Mouse (Mus musculus): Measurements from ENCODE around the gene Scgb1b20. TPM values are rescaled to one million over a fixed set of nuclear protein-coding genes. Genes with fewer than 3 reads are reported as not detected.
"Not testable (repeated sequence)": the region's sequence is repeated elsewhere in the genome, so short reads cannot be mapped to it uniquely, and the experiment has no call there.

The Scgb1b20 gene
- polyA plus RNA-seq (2015; fragmentation: Nextera tagmentation; extraction: Ambion mirVana) = not detected in 2 replicates

DNA sequence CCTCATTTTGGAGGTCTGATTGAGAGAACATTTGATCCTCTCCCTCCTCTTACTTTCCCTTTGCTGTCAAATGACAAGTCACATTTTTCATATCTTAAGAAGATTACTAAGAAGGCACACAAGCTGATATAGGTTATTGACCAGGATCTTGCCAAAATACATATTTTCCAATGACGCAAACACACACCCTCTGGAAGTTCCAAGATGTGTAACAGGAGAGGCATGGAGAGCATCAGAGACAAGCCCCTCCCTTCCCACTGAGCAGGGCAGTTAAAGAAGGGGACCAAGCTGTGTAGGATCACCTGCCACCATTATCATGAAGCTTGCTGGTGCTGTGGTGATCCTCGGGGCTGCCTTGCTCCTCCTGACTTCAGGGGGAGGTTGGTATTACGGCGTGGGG, at the start of gene Scgb1b20:
Scgb1b20 (plus strand) TSS at position 301 of the 400 bp plus-strand sequence.
- H3K27me3 ChIP-seq (ENCODE audit: control insufficient read depth, insufficient read depth, low read length); ATAC-seq (replicated peaks; ENCODE audit: extremely low read depth, insufficient read depth, low FRiP score); H3K27ac ChIP-seq (ENCODE audit: low read length); H3K4me3 ChIP-seq (ENCODE audit: low read length); H3K9ac ChIP-seq (ENCODE audit: low read length); H3K9me3 ChIP-seq (replicated peaks; ENCODE audit: control insufficient read depth, low read length); H3K36me3 ChIP-seq (ENCODE audit: control insufficient read depth, insufficient read depth); H3K4me1 ChIP-seq (ENCODE audit: control insufficient read depth, insufficient read depth, low read length); H3K4me2 ChIP-seq (ENCODE audit: low read depth, low read length): not testable (repeated sequence)
- 52% methylated on average over 4 of the region's 4 CpGs for WGBS

- H3K36me3 ChIP-seq (ENCODE audit: control insufficient read depth, insufficient read depth); H3K9me3 ChIP-seq (replicated peaks; ENCODE audit: control insufficient read depth, low read length); H3K27me3 ChIP-seq (ENCODE audit: control insufficient read depth, insufficient read depth, low read length); H3K4me1 ChIP-seq (ENCODE audit: control insufficient read depth, insufficient read depth, low read length); H3K27ac ChIP-seq (ENCODE audit: low read length); ATAC-seq (replicated peaks; ENCODE audit: extremely low read depth, insufficient read depth, low FRiP score); H3K9ac ChIP-seq (ENCODE audit: low read length); H3K4me2 ChIP-seq (ENCODE audit: low read depth, low read length); H3K4me3 ChIP-seq (ENCODE audit: low read length): not testable (repeated sequence)
- 79% methylated on average over 2 of the region's 2 CpGs for WGBS
These were observed 6.8 kb upstream of the Scgb1b20 start, which contains the start of gene Scgb2b20 for GRCm38 (mm10) chr7:33366222-33366621. Gene Scgb2b20 (minus strand): TSS chr7:33366322.

DNA sequence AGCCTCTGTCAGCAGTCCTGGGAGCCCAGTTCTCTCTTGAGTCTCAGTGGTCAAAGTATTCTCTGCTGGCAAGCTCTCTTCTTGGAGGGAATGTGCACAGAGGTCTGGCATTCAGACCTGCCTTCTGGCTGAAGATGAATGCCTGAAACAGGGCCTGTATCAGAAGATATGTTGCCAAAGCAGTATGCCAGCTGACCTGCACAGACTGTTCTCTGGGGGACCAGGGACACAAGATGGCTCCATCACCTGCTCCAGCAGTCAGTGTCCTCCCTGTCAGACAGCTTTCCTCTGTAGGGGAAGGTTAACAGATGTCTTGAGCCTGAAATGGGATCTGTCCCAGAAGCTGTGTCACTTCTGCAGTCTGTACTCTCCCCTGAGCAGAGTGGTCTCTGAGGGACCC, 26.7 kb downstream of the Scgb1b20 start:
- not testable (repeated sequence) for ATAC-seq (replicated peaks; ENCODE audit: extremely low read depth, insufficient read depth, low FRiP score); H3K27ac ChIP-seq (ENCODE audit: low read length); H3K4me1 ChIP-seq (ENCODE audit: control insufficient read depth, insufficient read depth, low read length); H3K4me3 ChIP-seq (ENCODE audit: low read length); H3K27me3 ChIP-seq (ENCODE audit: control insufficient read depth, insufficient read depth, low read length); H3K36me3 ChIP-seq (ENCODE audit: control insufficient read depth, insufficient read depth); H3K9ac ChIP-seq (ENCODE audit: low read length); H3K4me2 ChIP-seq (ENCODE audit: low read depth, low read length); H3K9me3 ChIP-seq (replicated peaks; ENCODE audit: control insufficient read depth, low read length)

GRCm38 (mm10) chr7:33401650-33402049, 28.6 kb downstream of the Scgb1b20 start:
- H3K9ac ChIP-seq (ENCODE audit: low read length) = no peak overlapping the region
- WGBS = 67% methylated on average over 1 of the region's 1 CpGs
- no peaks in the 10 kb centered on the region for H3K27me3 ChIP-seq (ENCODE audit: control insufficient read depth, insufficient read depth, low read length)
- H3K4me3 ChIP-seq (ENCODE audit: low read length) = no peak overlapping the region
- no peaks in the 10 kb centered on the region for H3K36me3 ChIP-seq (ENCODE audit: control insufficient read depth, insufficient read depth)
- no peak for ATAC-seq (replicated peaks; ENCODE audit: extremely low read depth, insufficient read depth, low FRiP score)
- no peaks in the 10 kb centered on the region for H3K4me1 ChIP-seq (ENCODE audit: control insufficient read depth, insufficient read depth, low read length)
- H3K27ac ChIP-seq (ENCODE audit: low read length) = no peak overlapping the region
- no peak overlapping the region for H3K4me2 ChIP-seq (ENCODE audit: low read depth, low read length)
- H3K9me3 ChIP-seq (replicated peaks; ENCODE audit: control insufficient read depth, low read length) = peaks cover 10% of the 10 kb centered on the region

DNA sequence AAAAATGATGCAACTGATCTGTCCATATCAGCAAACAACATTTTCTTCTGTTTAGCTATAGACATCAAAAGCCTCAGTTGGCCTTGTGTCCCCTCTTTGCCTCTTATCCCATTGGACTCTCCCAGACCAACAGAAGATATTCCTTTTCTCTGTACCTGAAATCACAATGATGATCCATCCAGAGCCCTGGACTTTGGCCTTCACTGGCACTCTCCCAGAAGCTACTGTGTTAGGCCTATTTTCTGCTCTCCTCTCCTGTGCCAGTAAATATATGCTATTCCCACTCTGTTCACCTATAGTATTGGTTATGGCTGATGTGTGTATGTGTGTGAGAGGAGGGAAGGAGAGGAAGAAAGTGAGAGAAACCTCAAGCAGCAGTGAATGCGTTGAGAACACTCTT, 36.6 kb downstream of the Scgb1b20 start:
- not testable (repeated sequence) for H3K36me3 ChIP-seq (ENCODE audit: control insufficient read depth, insufficient read depth); H3K4me2 ChIP-seq (ENCODE audit: low read depth, low read length); H3K9ac ChIP-seq (ENCODE audit: low read length); ATAC-seq (replicated peaks; ENCODE audit: extremely low read depth, insufficient read depth, low FRiP score); H3K4me3 ChIP-seq (ENCODE audit: low read length); H3K9me3 ChIP-seq (replicated peaks; ENCODE audit: control insufficient read depth, low read length); H3K4me1 ChIP-seq (ENCODE audit: control insufficient read depth, insufficient read depth, low read length); H3K27me3 ChIP-seq (ENCODE audit: control insufficient read depth, insufficient read depth, low read length); H3K27ac ChIP-seq (ENCODE audit: low read length)
- 47% methylated on average over 1 of the region's 1 CpGs for WGBS

Other genes starting within 250 kb of the Scgb1b20 start
- not detected in 2 replicates for gene Scgb2b18, start 199.4 kb upstream of the Scgb1b20 start, polyA plus RNA-seq (2015; fragmentation: Nextera tagmentation; extraction: Ambion mirVana)
- gene Scgb1b18, start 187.7 kb upstream of the Scgb1b20 start, polyA plus RNA-seq (2015; fragmentation: Nextera tagmentation; extraction: Ambion mirVana) = not detected in 2 replicates
- gene Scgb2b19, start 92.9 kb upstream of the Scgb1b20 start, polyA plus RNA-seq (2015; fragmentation: Nextera tagmentation; extraction: Ambion mirVana) = not detected in 2 replicates
- not detected in 2 replicates for gene Scgb1b19, start 85.9 kb upstream of the Scgb1b20 start, polyA plus RNA-seq (2015; fragmentation: Nextera tagmentation; extraction: Ambion mirVana)
- gene Scgb2b20, start 6.9 kb upstream of the Scgb1b20 start, polyA plus RNA-seq (2015; fragmentation: Nextera tagmentation; extraction: Ambion mirVana) = not detected in 2 replicates
- gene Scgb2b21, start 147.2 kb downstream of the Scgb1b20 start, polyA plus RNA-seq (2015; fragmentation: Nextera tagmentation; extraction: Ambion mirVana) = not detected in 2 replicates